Mouse (Mus musculus) liver, embryonic 14.5 days (tissue): Measurements from ENCODE around the gene Psmd2. TPM values are rescaled to one million over a fixed set of nuclear protein-coding genes. Genes with fewer than 3 reads are reported as not detected.

Experiments used
- ATAC-seq: fragments of 200-750 bp; cut with Nextera tagmentation; 2 replicates; pipeline ENCODE4 v1.8.0; 2017; ENCODE audit warnings: moderate number of reproducible peaks, mild to moderate bottlenecking, moderate library complexity; ENCODE audit not compliant: insufficient read depth
- DNase-seq, 3 experiments: peaks; one replicate each; pipeline ENCODE4 v3.0.0-alpha.2; 2012 to 2013; ENCODE audit warnings: low read depth in 3 of 3, low spot score in 3 of 3
- H3K27ac ChIP-seq: fragments of 300-500 bp; sonication (generic); 2 replicates; pipeline ENCODE4 v1.5.1; 2014; ENCODE audit warnings: moderate library complexity, mild to moderate bottlenecking, control low read depth, inconsistent platforms
- H3K27me3 ChIP-seq: fragments of 300-500 bp; sonication (generic); 2 replicates; pipeline ENCODE4 v1.6.1; 2014; ENCODE audit warnings: mild to moderate bottlenecking, low read length, moderate library complexity; ENCODE audit not compliant: control insufficient read depth, insufficient read depth
- H3K36me3 ChIP-seq: fragments of 300-500 bp; sonication (generic); replicated peaks from 2 replicates; pipeline ENCODE4 v1.6.1; 2014; ENCODE audit warnings: low read depth; ENCODE audit not compliant: control insufficient read depth, insufficient read depth
- H3K4me1 ChIP-seq, 2 experiments: fragments of 200-500 bp in 1 of 2; fragments of 300-500 bp in 1 of 2; sonication (generic) in 1 of 2; replicated peaks; 2 replicates each; pipeline ENCODE4 v1.6.1; 2012 to 2014; ENCODE audit warnings: antibody characterized with exemption in 1 of 2, inconsistent platforms in 1 of 2, low read length in 1 of 2; ENCODE audit not compliant: control insufficient read depth in 2 of 2, insufficient read depth in 2 of 2
- H3K4me2 ChIP-seq: fragments of 300-500 bp; sonication (generic); 2 replicates; pipeline ENCODE4 v1.6.1; 2014; ENCODE audit warnings: low read depth, mild to moderate bottlenecking, control low read depth, moderate library complexity
- H3K4me3 ChIP-seq, 2 experiments: fragments of 200-500 bp in 1 of 2; fragments of 300-500 bp in 1 of 2; sonication (generic) in 1 of 2; 2 replicates each; pipeline ENCODE4 v1.5.1; 2012 to 2014; ENCODE audit warnings: low read depth in 2 of 2, low read length in 2 of 2, mild to moderate bottlenecking in 2 of 2, control low read depth in 1 of 2, inconsistent platforms in 1 of 2, moderate library complexity in 1 of 2; ENCODE audit not compliant: insufficient read depth in 1 of 2
- H3K9ac ChIP-seq: fragments of 300-500 bp; sonication (generic); replicated peaks from 2 replicates; pipeline ENCODE4 v1.6.1; 2014; ENCODE audit warnings: mild to moderate bottlenecking, control low read depth, moderate library complexity
- H3K9me3 ChIP-seq: fragments of 300-500 bp; sonication (generic); 2 replicates; pipeline ENCODE4 v1.6.1; 2016; ENCODE audit warnings: low read length, mixed read lengths; ENCODE audit not compliant: control insufficient read depth
- CTCF ChIP-seq: IDR thresholded peaks from 2 replicates; pipeline ENCODE4 v1.5.1; 2016; ENCODE audit warnings: antibody characterized with exemption, low read depth, control low read depth
- EP300 ChIP-seq: IDR thresholded peaks from 2 replicates; pipeline ENCODE4 v1.6.1; 2016; ENCODE audit warnings: antibody characterized with exemption, low read depth
- WGBS: fragments of 180-500 bp; shearing (Covaris S2); extraction: QIAGEN DNeasy Blood & Tissue Kit; methylation state at CpG from one replicate; pipeline ENCODE4 v1.1.7; 2014; ENCODE audit not compliant: insufficient replicate concordance; 5-methylcytosine and 5-hydroxymethylcytosine counted together
- polyA plus RNA-seq, 2 experiments: library from polyadenylated mRNA; depleted of rRNA in 1 of 2; stranded (reverse) in 1 of 2; unstranded in 1 of 2; fragments of >200 nt; fragmentation: Nextera tagmentation in 1 of 2; extraction: Ambion mirVana in 1 of 2; gene quantifications; 2 replicates each; pipeline versions ENCODE4 v1.2.1 to v1.2.3; 2012 to 2014

Gene Psmd2
- polyA plus RNA-seq, 2 experiments, result 89.2 to 162 TPM

- ATAC-seq (peak; percentile 44; the same call in 1 of the 2 replicates), DNase-seq (no peak)
- Histone ChIP-seq H3K27ac (peak overlapping the region; percentile 5), H3K9me3 (no peaks in the 10 kb centered on the region), H3K4me1 (peaks cover 14 to 26% of the 10 kb centered on the region in 2 experiments), H3K4me3 (no peak overlapping the region), H3K9ac (no peak overlapping the region), H3K4me2 (peak overlapping the region; percentile 25), H3K27me3 (no peaks in the 10 kb centered on the region), H3K36me3 (peaks cover 85% of the 10 kb centered on the region)
- TF ChIP-seq CTCF (no peak), EP300 (no peak)
- 61% methylated on average over 10 of the region's 10 CpGs for WGBS
Observed at GRCm38 (mm10) chr16:20677974-20678675, 26.7 kb downstream of the Psmd2 start.

- Histone ChIP-seq H3K4me1 (peaks cover 3 to 6% of the 10 kb centered on the region in 2 experiments), H3K27ac (no peak overlapping the region), H3K4me3 (no peak overlapping the region), H3K9ac (no peak overlapping the region), H3K36me3 (peaks cover 56% of the 10 kb centered on the region), H3K9me3 (no peaks in the 10 kb centered on the region), H3K27me3 (peaks cover 19% of the 10 kb centered on the region), H3K4me2 (no peak overlapping the region)
- no peak for TF ChIP-seq CTCF
- 0 out of 2 replicates have a peak, but pooled peaks have one; percentile 36 for TF ChIP-seq EP300
- no peak for DNase-seq
- WGBS, result 48% methylated on average over 3 of the region's 3 CpGs
- no peak for ATAC-seq
Observed at GRCm38 (mm10) chr16:20690774-20691173, 39.3 kb downstream of the Psmd2 start.

GRCm38 (mm10) chr16:20691617-20692016 lies 40.2 kb downstream of the Psmd2 start:
- Histone ChIP-seq H3K4me1 (peaks cover 3 to 6% of the 10 kb centered on the region in 2 experiments), H3K4me2 (no peak overlapping the region), H3K4me3 (no peak overlapping the region), H3K27me3 (peaks cover 28% of the 10 kb centered on the region), H3K9ac (no peak overlapping the region), H3K36me3 (peaks cover 48% of the 10 kb centered on the region), H3K27ac (no peak overlapping the region), H3K9me3 (no peaks in the 10 kb centered on the region)
- WGBS, result 70% methylated on average over 1 of the region's 1 CpGs
- no peak for DNase-seq
- no peak for ATAC-seq
- TF ChIP-seq CTCF (no peak), EP300 (no peak)

DNA sequence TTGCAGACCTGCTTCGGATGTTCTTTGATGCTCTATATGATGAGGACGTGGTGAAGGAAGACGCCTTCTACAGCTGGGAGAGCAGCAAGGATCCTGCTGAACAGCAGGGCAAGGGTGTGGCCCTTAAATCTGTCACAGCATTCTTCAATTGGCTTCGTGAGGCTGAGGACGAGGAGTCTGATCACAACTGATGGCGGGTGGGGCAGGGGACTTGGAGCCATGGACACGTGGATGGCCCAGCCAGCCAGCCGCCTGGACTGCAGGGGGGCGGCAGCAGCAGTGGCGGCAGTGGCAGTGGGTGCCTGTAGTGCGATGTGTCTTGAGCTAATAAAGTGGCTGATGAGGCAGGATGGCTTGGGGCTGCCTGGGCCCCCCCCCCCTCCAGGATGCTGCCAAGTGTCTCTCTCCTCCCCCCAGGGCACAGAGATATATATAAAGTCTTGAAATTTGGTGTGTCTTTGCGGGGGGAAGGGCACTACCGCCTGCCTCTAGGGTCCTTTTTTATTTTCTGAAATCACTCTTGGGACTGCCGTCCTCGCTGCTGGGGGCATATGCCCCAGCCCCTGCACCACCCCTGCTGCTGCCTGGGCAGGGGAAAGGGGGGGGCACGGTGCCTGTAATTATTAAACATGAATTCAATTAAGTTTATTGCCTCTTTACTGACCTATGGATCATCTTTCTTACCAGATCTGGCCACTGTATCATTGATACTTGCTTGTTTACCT lies 41.0 kb downstream of the Psmd2 start:
- no peak overlapping the region for H3K9ac ChIP-seq
- ATAC-seq, result 0 out of 2 replicates have a peak, but pooled peaks have one; percentile 5
- H3K36me3 ChIP-seq, result peaks cover 40% of the 10 kb centered on the region
- no peak for DNase-seq
- no peak overlapping the region for H3K4me3 ChIP-seq
- H3K4me2 ChIP-seq, result peak overlapping the region; percentile 92
- H3K9me3 ChIP-seq, result no peaks in the 10 kb centered on the region
- no peak overlapping the region for H3K27ac ChIP-seq
- TF ChIP-seq CTCF (no peak), EP300 (no peak)
- WGBS, result 60% methylated on average over 16 of the region's 16 CpGs
- peaks cover 3 to 6% of the 10 kb centered on the region in 2 experiments for H3K4me1 ChIP-seq
- H3K27me3 ChIP-seq, result peaks cover 31% of the 10 kb centered on the region

GRCm38 (mm10) chr16:20693111-20693701 lies 41.8 kb downstream of the Psmd2 start, which contains the start of gene Fam131a:
Gene Fam131a, plus strand, starts transcription at chr16:20693241.
- no peak for TF ChIP-seq CTCF
- TF ChIP-seq EP300, result no peak; the same call in 1 of the 2 replicates
- Histone ChIP-seq H3K4me1 (peaks cover 3 to 6% of the 10 kb centered on the region in 2 experiments), H3K27ac (no peak within 1 kb of the TSS)

More at GRCm38 (mm10) chr16:20693111-20693701, 41.8 kb downstream of the Psmd2 start, which contains the start of gene Fam131a:
- peak within 1 kb of the TSS; percentile 92 for H3K4me2 ChIP-seq
- H3K36me3 ChIP-seq, result peaks cover 32% of the 10 kb centered on the region
- H3K9me3 ChIP-seq, result no peaks in the 10 kb centered on the region
- 1% methylated on average over 37 of the region's 37 CpGs for WGBS
- DNase-seq (peak in 2 of 3 experiments; percentile 60), ATAC-seq (peak; percentile 89)
- peak within 1 kb of the TSS; percentile 66 to 68 for H3K4me3 ChIP-seq
- peak within 1 kb of the TSS; percentile 74 for H3K9ac ChIP-seq
- peaks cover 31% of the 10 kb centered on the region for H3K27me3 ChIP-seq
